Mouse (Mus musculus) olfactory bulb, adult 2 months (tissue): ENCODE results near the gene Misp. TPM values are rescaled to one million over a fixed set of nuclear protein-coding genes. Genes with fewer than 3 reads are reported as not detected.

Source experiments
- H3K27ac ChIP-seq: fragments of 200-500 bp; 2 replicates; pipeline ENCODE4 v1.5.1; 2012; ENCODE audit warnings: low read depth, low read length; ENCODE audit not compliant: insufficient read depth
- H3K4me1 ChIP-seq: fragments of 200-500 bp; 2 replicates; pipeline ENCODE4 v1.6.1; 2012; ENCODE audit warnings: low read length; ENCODE audit not compliant: control insufficient read depth, insufficient read depth
- H3K4me3 ChIP-seq: fragments of 200-500 bp; 2 replicates; pipeline ENCODE4 v1.5.1; 2012; ENCODE audit warnings: mild to moderate bottlenecking, low read depth, low read length, moderate library complexity; ENCODE audit not compliant: insufficient read depth
- CTCF ChIP-seq: fragments of 200-500 bp; IDR thresholded peaks from 2 replicates; pipeline ENCODE4 v1.5.1; 2012; ENCODE audit warnings: low read depth, mild to moderate bottlenecking, low read length, moderate library complexity; ENCODE audit not compliant: insufficient read depth
- POLR2A ChIP-seq: fragments of 200-500 bp; IDR thresholded peaks from 2 replicates; pipeline ENCODE4 v1.6.1; 2012; ENCODE audit warnings: mild to moderate bottlenecking, low read depth, low read length, moderate library complexity; ENCODE audit not compliant: insufficient read depth
- WGBS: fragments of 180-500 bp; shearing (Covaris S2); methylation state at CpG from one replicate; pipeline ENCODE4 v1.1.7; 2018; 5-methylcytosine and 5-hydroxymethylcytosine counted together
- polyA plus RNA-seq: library from polyadenylated mRNA; stranded (reverse); fragments of >200 nt; gene quantifications from 2 replicates; pipeline ENCODE4 v1.2.4, GENCODE M21; 2012; ENCODE audit warnings: low replicate concordance; ENCODE audit not compliant: missing spikeins, insufficient read depth, insufficient read length

Gene Misp
- polyA plus RNA-seq, 1 experiment, result not detected

GRCm38 (mm10) chr10:79843476-79843875 is 22.7 kb downstream of the Misp start:
- WGBS, result 51% methylated on average over 6 of the region's 6 CpGs
- Histone ChIP-seq H3K4me1 (peaks cover 17% of the 10 kb centered on the region), H3K4me3 (no peak overlapping the region), H3K27ac (no peak overlapping the region)
- TF ChIP-seq CTCF (no peak), POLR2A (no peak)

- no peak for TF ChIP-seq POLR2A
- no peak for TF ChIP-seq CTCF
- H3K27ac ChIP-seq, result no peak overlapping the region
- H3K4me1 ChIP-seq, result peaks cover 12% of the 10 kb centered on the region
- H3K4me3 ChIP-seq, result no peak overlapping the region
- WGBS, result 80% methylated on average over 5 of the region's 5 CpGs
These were observed 25.8 kb downstream of the Misp start for GRCm38 (mm10) chr10:79846553-79846952.

- WGBS, result 91% methylated on average over 8 of the region's 8 CpGs
- peaks cover 21% of the 10 kb centered on the region for H3K4me1 ChIP-seq
- H3K27ac ChIP-seq, result no peak overlapping the region
- H3K4me3 ChIP-seq, result no peak overlapping the region
- TF ChIP-seq CTCF (no peak), POLR2A (no peak)
These were observed 29.3 kb downstream of the Misp start for GRCm38 (mm10) chr10:79849941-79850628.

- 71% methylated on average over 3 of the region's 3 CpGs for WGBS
- Histone ChIP-seq H3K4me1 (peaks cover 31% of the 10 kb centered on the region), H3K27ac (peak overlapping the region; percentile 87), H3K4me3 (no peak overlapping the region)
- TF ChIP-seq CTCF (no peak), POLR2A (no peak)
These were observed 30.9 kb downstream of the Misp start for GRCm38 (mm10) chr10:79851653-79852052.

GRCm38 (mm10) chr10:79852107-79852789 is 31.5 kb downstream of the Misp start:
- WGBS, result 34% methylated on average over 9 of the region's 9 CpGs
- TF ChIP-seq CTCF (no peak), POLR2A (no peak)
- no peak overlapping the region for H3K4me3 ChIP-seq
- peak overlapping the region; percentile 87 for H3K27ac ChIP-seq
- H3K4me1 ChIP-seq, result peaks cover 37% of the 10 kb centered on the region

- 26% methylated on average over 8 of the region's 8 CpGs for WGBS
- peak overlapping the region; percentile 87 for H3K27ac ChIP-seq
- H3K4me1 ChIP-seq, result peaks cover 42% of the 10 kb centered on the region
- no peak for TF ChIP-seq POLR2A
- TF ChIP-seq CTCF, result no peak
- H3K4me3 ChIP-seq, result peak overlapping the region; percentile 46
These were observed 32.0 kb downstream of the Misp start for GRCm38 (mm10) chr10:79852827-79853226.

- Histone ChIP-seq H3K4me1 (peaks cover 48% of the 10 kb centered on the region), H3K4me3 (peak overlapping the region; percentile 46), H3K27ac (peak overlapping the region; percentile 87)
- TF ChIP-seq CTCF (no peak), POLR2A (no peak)
- WGBS, result 2% methylated on average over 15 of the region's 15 CpGs
These were observed 32.6 kb downstream of the Misp start for GRCm38 (mm10) chr10:79853392-79853791.

GRCm38 (mm10) chr10:79853860-79854795 is 33.3 kb downstream of the Misp start, which contains the start of gene Ptbp1:
TSS of gene Ptbp1 (plus strand) at chr10:79854427.
- under 1% methylated on average over 74 of the region's 75 CpGs for WGBS
- TF ChIP-seq POLR2A (peak; percentile 82), CTCF (no peak)
- peaks cover 56% of the 10 kb centered on the region for H3K4me1 ChIP-seq

More at GRCm38 (mm10) chr10:79853860-79854795, 33.3 kb downstream of the Misp start, which contains the start of gene Ptbp1:
- Histone ChIP-seq H3K27ac (peak within 1 kb of the TSS; percentile 96), H3K4me3 (peak within 1 kb of the TSS; percentile 83)
